Mouse (Mus musculus): ENCODE data around the gene Ss18l1. TPM values are rescaled to one million over a fixed set of nuclear protein-coding genes. Genes with fewer than 3 reads are reported as not detected.

Ss18l1 gene
- polyA plus RNA-seq, 1 experiment from 2014 or later = 0.77 TPM

GRCm38 (mm10) chr2:180020091-180020661 lies 22.1 kb upstream of the Ss18l1 start:
- ATAC-seq (ENCODE audit: low read depth) = no peak
- peaks cover 43% of the 10 kb centered on the region for H3K27me3 ChIP-seq
- WGBS (ENCODE audit: insufficient replicate concordance) = 56% methylated on average over 7 of the region's 7 CpGs

GRCm38 (mm10) chr2:180020919-180021318 lies 21.4 kb upstream of the Ss18l1 start:
- DNase-seq (no peak), ATAC-seq (ENCODE audit: low read depth) (no peak)
- H3K27ac ChIP-seq = no peak overlapping the region
- H3K9me3 ChIP-seq (replicated peaks) = no peaks in the 10 kb centered on the region
- no peak overlapping the region for H3K4me3 ChIP-seq (replicated peaks)
- peaks cover 43% of the 10 kb centered on the region for H3K27me3 ChIP-seq
- 59% methylated on average over 8 of the region's 8 CpGs for WGBS (ENCODE audit: insufficient replicate concordance)
- H3K36me3 ChIP-seq = no peaks in the 10 kb centered on the region
- H3K4me1 ChIP-seq (replicated peaks) = peaks cover 15% of the 10 kb centered on the region
- H3K9ac ChIP-seq = no peak overlapping the region
- H3K4me2 ChIP-seq = no peak overlapping the region

More at GRCm38 (mm10) chr2:180020091-180020661, 22.1 kb upstream of the Ss18l1 start:
- Histone ChIP-seq H3K36me3 (no peaks in the 10 kb centered on the region), H3K27ac (no peak overlapping the region), H3K9ac (no peak overlapping the region), H3K4me1 (replicated peaks) (peaks cover 9% of the 10 kb centered on the region), H3K4me3 (replicated peaks) (no peak overlapping the region), H3K4me2 (no peak overlapping the region), H3K9me3 (replicated peaks) (no peaks in the 10 kb centered on the region)
- DNase-seq = no peak

- Histone ChIP-seq H3K4me2 (no peak overlapping the region), H3K27me3 (peaks cover 43% of the 10 kb centered on the region), H3K27ac (no peak overlapping the region), H3K36me3 (peaks cover 12% of the 10 kb centered on the region), H3K9me3 (replicated peaks) (no peaks in the 10 kb centered on the region), H3K4me1 (replicated peaks) (peaks cover 34% of the 10 kb centered on the region), H3K4me3 (replicated peaks) (no peak overlapping the region), H3K9ac (no peak overlapping the region)
- no peak for DNase-seq
- WGBS (ENCODE audit: insufficient replicate concordance) = 68% methylated on average over 6 of the region's 6 CpGs
- ATAC-seq (ENCODE audit: low read depth) = no peak
Measured at GRCm38 (mm10) chr2:180022751-180023150, 19.6 kb upstream of the Ss18l1 start.

- under 1% methylated on average over 80 of the region's 80 CpGs for WGBS (ENCODE audit: insufficient replicate concordance)
- Histone ChIP-seq H3K27ac (peak within 1 kb of the TSS; percentile 94), H3K4me2 (peak within 1 kb of the TSS; percentile 100), H3K4me3 (replicated peaks) (peak within 1 kb of the TSS; percentile 97), H3K9ac (peak within 1 kb of the TSS; percentile 90), H3K9me3 (replicated peaks) (no peaks in the 10 kb centered on the region), H3K4me1 (replicated peaks) (peaks cover 40% of the 10 kb centered on the region), H3K27me3 (peaks cover 33% of the 10 kb centered on the region), H3K36me3 (peaks cover 30% of the 10 kb centered on the region)
- ATAC-seq (ENCODE audit: low read depth) (peak; percentile 95), DNase-seq (peak; percentile 99)
Measured at GRCm38 (mm10) chr2:180024401-180025098, 17.8 kb upstream of the Ss18l1 start, which contains the start of gene Lsm14b. TSS of gene Lsm14b (plus strand) at chr2:180024987.

GRCm38 (mm10) chr2:180025135-180025860 lies 17.0 kb upstream of the Ss18l1 start:
- peaks cover 27% of the 10 kb centered on the region for H3K27me3 ChIP-seq
- DNase-seq (peak; percentile 45), ATAC-seq (ENCODE audit: low read depth) (no peak; the same call in 1 of the 2 replicates)
- peak overlapping the region; percentile 94 for H3K27ac ChIP-seq
- H3K9me3 ChIP-seq (replicated peaks) = no peaks in the 10 kb centered on the region
- peak overlapping the region; percentile 97 for H3K4me3 ChIP-seq (replicated peaks)
- WGBS (ENCODE audit: insufficient replicate concordance) = under 1% methylated on average over 78 of the region's 84 CpGs
- H3K4me1 ChIP-seq (replicated peaks) = peaks cover 40% of the 10 kb centered on the region
- H3K36me3 ChIP-seq = peaks cover 37% of the 10 kb centered on the region
- peak overlapping the region; percentile 100 for H3K4me2 ChIP-seq
- H3K9ac ChIP-seq = peak overlapping the region; percentile 90

- Histone ChIP-seq H3K4me1 (replicated peaks) (peaks cover 40% of the 10 kb centered on the region), H3K27ac (peak overlapping the region; percentile 94)
- WGBS (ENCODE audit: insufficient replicate concordance) = 27% methylated on average over 6 of the region's 6 CpGs
Measured at GRCm38 (mm10) chr2:180025861-180026200, 16.5 kb upstream of the Ss18l1 start.

GRCm38 (mm10) chr2:180027768-180028167 lies 14.5 kb upstream of the Ss18l1 start:
- peaks cover 40% of the 10 kb centered on the region for H3K4me1 ChIP-seq (replicated peaks)
- H3K9ac ChIP-seq = no peak overlapping the region
- H3K9me3 ChIP-seq (replicated peaks) = no peaks in the 10 kb centered on the region
- ATAC-seq (ENCODE audit: low read depth) = no peak
- peaks cover 62% of the 10 kb centered on the region for H3K36me3 ChIP-seq
- H3K27me3 ChIP-seq = peaks cover 5% of the 10 kb centered on the region; the same call in 1 of the 2 replicates
- H3K27ac ChIP-seq = no peak overlapping the region
- H3K4me2 ChIP-seq = no peak overlapping the region
- WGBS (ENCODE audit: insufficient replicate concordance) = 81% methylated on average over 9 of the region's 9 CpGs
- no peak for DNase-seq
- no peak overlapping the region for H3K4me3 ChIP-seq (replicated peaks)

More at GRCm38 (mm10) chr2:180025861-180026200, 16.5 kb upstream of the Ss18l1 start:
- Histone ChIP-seq H3K36me3 (peaks cover 42% of the 10 kb centered on the region), H3K4me2 (peak overlapping the region; percentile 100), H3K9ac (peak overlapping the region; percentile 90), H3K9me3 (replicated peaks) (no peaks in the 10 kb centered on the region), H3K4me3 (replicated peaks) (peak overlapping the region; percentile 97), H3K27me3 (peaks cover 22% of the 10 kb centered on the region)
- ATAC-seq (ENCODE audit: low read depth) (no peak), DNase-seq (no peak)

- no peak overlapping the region for H3K4me3 ChIP-seq (replicated peaks)
- ATAC-seq (ENCODE audit: low read depth) = no peak
- H3K27ac ChIP-seq = no peak overlapping the region
- DNase-seq = no peak
- no peaks in the 10 kb centered on the region for H3K27me3 ChIP-seq
- no peak overlapping the region for H3K9ac ChIP-seq
- H3K36me3 ChIP-seq = peaks cover 97% of the 10 kb centered on the region
- no peaks in the 10 kb centered on the region for H3K9me3 ChIP-seq (replicated peaks)
- H3K4me2 ChIP-seq = no peak overlapping the region
- WGBS (ENCODE audit: insufficient replicate concordance) = 80% methylated on average over 6 of the region's 6 CpGs
- peaks cover 25% of the 10 kb centered on the region for H3K4me1 ChIP-seq (replicated peaks)
Measured at GRCm38 (mm10) chr2:180031270-180031669, 11.0 kb upstream of the Ss18l1 start.

- 73% methylated on average over 3 of the region's 3 CpGs for WGBS (ENCODE audit: insufficient replicate concordance)
- Histone ChIP-seq H3K27me3 (no peaks in the 10 kb centered on the region), H3K36me3 (peaks cover 99% of the 10 kb centered on the region), H3K4me1 (replicated peaks) (peaks cover 8% of the 10 kb centered on the region), H3K27ac (no peak overlapping the region), H3K4me3 (replicated peaks) (no peak overlapping the region), H3K9me3 (replicated peaks) (no peaks in the 10 kb centered on the region), H3K9ac (no peak overlapping the region), H3K4me2 (no peak overlapping the region)
- no peak for DNase-seq
- ATAC-seq (ENCODE audit: low read depth) = no peak
Measured at GRCm38 (mm10) chr2:180032925-180033324, 9.4 kb upstream of the Ss18l1 start.

GRCm38 (mm10) chr2:180033956-180034355 lies 8.4 kb upstream of the Ss18l1 start:
- no peak for DNase-seq
- Histone ChIP-seq H3K4me3 (replicated peaks) (no peak overlapping the region), H3K4me1 (replicated peaks) (0 out of 2 replicates have a peak, but pooled peaks cover 3% of the 10 kb centered on the region), H3K27ac (no peak overlapping the region), H3K4me2 (no peak overlapping the region), H3K27me3 (no peaks in the 10 kb centered on the region), H3K9me3 (replicated peaks) (no peaks in the 10 kb centered on the region), H3K9ac (no peak overlapping the region), H3K36me3 (peaks cover 99% of the 10 kb centered on the region)
- ATAC-seq (ENCODE audit: low read depth) = peak; percentile 36
- 63% methylated on average over 3 of the region's 3 CpGs for WGBS (ENCODE audit: insufficient replicate concordance)

GRCm38 (mm10) chr2:180034753-180035152 lies 7.6 kb upstream of the Ss18l1 start:
- Histone ChIP-seq H3K27ac (no peak overlapping the region), H3K9ac (no peak overlapping the region), H3K36me3 (peaks cover 99% of the 10 kb centered on the region), H3K4me3 (replicated peaks) (no peak overlapping the region), H3K27me3 (no peaks in the 10 kb centered on the region), H3K4me2 (no peak overlapping the region), H3K4me1 (replicated peaks) (peaks cover 6% of the 10 kb centered on the region), H3K9me3 (replicated peaks) (no peaks in the 10 kb centered on the region)
- ATAC-seq (ENCODE audit: low read depth) (no peak), DNase-seq (no peak)
- 63% methylated on average over 5 of the region's 5 CpGs for WGBS (ENCODE audit: insufficient replicate concordance)
